15 mouse cellular contexts compared by ENCODE assay signal in genomic region chr16:72811494-72811893, GRCm38 (mm10).
A peak's percentile ranks its signal among the peaks of the same experiment; 100 is the strongest.
DNase-seq lines count a peak whose midpoint lies in the region; ATAC-seq and TF ChIP-seq lines count a peak whose summit lies in the region.
"Had no signal": no experiment of that assay in that cellular context is flagged by ENCODE, and none has a peak within 500 bp of the region (broad histone marks: within the 10 kb centered on the region; RNA-seq: fewer than 3 reads in every experiment).

No protein-coding gene starts in this region.

- no peak overlapping the region for H3K9ac ChIP-seq in hindbrain, postnatal 0 days (replicated peaks; ENCODE audit: low read length)
- H3K9ac ChIP-seq in hindbrain, embryonic 11.5 days (ENCODE audit: low read depth, low read length) = no peak overlapping the region
- H3K9ac ChIP-seq in forebrain, embryonic 14.5 days (ENCODE audit: low read length) = no peak overlapping the region

- H3K36me3 ChIP-seq in hindbrain, postnatal 0 days (ENCODE audit: insufficient read depth, low read length) = no peaks in the 10 kb centered on the region
- H3K36me3 ChIP-seq in hindbrain, embryonic 11.5 days (ENCODE audit: control insufficient read depth, insufficient read depth, low read length) = no peaks in the 10 kb centered on the region
- no peaks in the 10 kb centered on the region for H3K36me3 ChIP-seq in forebrain, embryonic 14.5 days (ENCODE audit: control insufficient read depth, insufficient read depth, low read length)

- H3K9me3 ChIP-seq in hindbrain, postnatal 0 days (ENCODE audit: low read length) = no peaks in the 10 kb centered on the region
- no peaks in the 10 kb centered on the region for H3K9me3 ChIP-seq in hindbrain, embryonic 11.5 days (ENCODE audit: control insufficient read depth, low read length)
- no peaks in the 10 kb centered on the region for H3K9me3 ChIP-seq in forebrain, embryonic 14.5 days (replicated peaks; ENCODE audit: control insufficient read depth, low read length)

- no peak overlapping the region for H3K27ac ChIP-seq in cerebellum, adult 2 months (ENCODE audit: insufficient read depth, low read length)
- H3K27ac ChIP-seq in hindbrain, postnatal 0 days = no peak overlapping the region
- H3K27ac ChIP-seq in hindbrain, embryonic 11.5 days (ENCODE audit: low read depth, low read length) = no peak overlapping the region
- H3K27ac ChIP-seq in forebrain, embryonic 14.5 days (ENCODE audit: low read depth, low read length) = peak overlapping the region; percentile 5; the same call in 1 of the 2 replicates
- H3K27ac ChIP-seq: heart, adult 2 months had no signal

- TF ChIP-seq POLR2A in cerebellum, adult 2 months (IDR thresholded peaks at IDR 0.05; ENCODE audit: borderline replicate concordance, insufficient read depth, low read length) = no peak

- no peak for TF ChIP-seq CTCF in cerebellum, adult 2 months (IDR thresholded peaks at IDR 0.05; ENCODE audit: borderline replicate concordance, insufficient read depth, low read depth, low read length)
- TF ChIP-seq CTCF in hindbrain, postnatal 0 days (IDR thresholded peaks at IDR 0.05; ENCODE audit: low read depth) = no peak

- H3K4me3 ChIP-seq in cerebellum, adult 2 months (replicated peaks; ENCODE audit: insufficient read depth, low read depth, low read length) = peak overlapping the region; percentile 1
- H3K4me3 ChIP-seq in hindbrain, postnatal 0 days (ENCODE audit: low read length) = no peak overlapping the region
- no peak overlapping the region for H3K4me3 ChIP-seq in hindbrain, embryonic 11.5 days (ENCODE audit: low read depth, low read length)
- no peak overlapping the region for H3K4me3 ChIP-seq in forebrain, embryonic 14.5 days (ENCODE audit: low read depth, low read length)
- H3K4me3 ChIP-seq: erythroblast, embryonic 14.5 days; heart, adult 2 months had no signal

- no peaks in the 10 kb centered on the region for H3K27me3 ChIP-seq in cerebellum, adult 2 months (ENCODE audit: control insufficient read depth, insufficient read depth, low read length)
- no peaks in the 10 kb centered on the region for H3K27me3 ChIP-seq in hindbrain, postnatal 0 days (ENCODE audit: insufficient read depth, low read length)
- no peaks in the 10 kb centered on the region for H3K27me3 ChIP-seq in hindbrain, embryonic 11.5 days (ENCODE audit: control insufficient read depth, insufficient read depth, low read length)
- H3K27me3 ChIP-seq in forebrain, embryonic 14.5 days (replicated peaks; ENCODE audit: control insufficient read depth, insufficient read depth, low read length) = no peaks in the 10 kb centered on the region
- H3K27me3 ChIP-seq: CH12.LX had no signal

- DNase-seq in cerebellum, adult 2 months = no peak
- DNase-seq in cerebellum, adult 11-12 months = no peak
- DNase-seq in hindbrain, postnatal 0 days (ENCODE audit: low spot score) = peak; percentile 21
- no peak for DNase-seq in hindbrain, embryonic 11.5 days (ENCODE audit: low spot score)
- peak; percentile 77 for DNase-seq in Muller cell, postnatal 12 days (ENCODE audit: inconsistent ontology term)
- peak; percentile 52 for DNase-seq in forebrain, embryonic 14.5 days (ENCODE audit: low spot score)
- DNase-seq in gastrocnemius, postnatal 10 days = no peak
- DNase-seq: adrenal gland, postnatal 36 days; heart, adult 2 months; liver; lung, adult 2 months; thymus, postnatal 4 days had no signal

- ATAC-seq in hindbrain, postnatal 0 days = no peak
- no peak for ATAC-seq in hindbrain, embryonic 11.5 days (ENCODE audit: low FRiP score)
- peak; percentile 53; the same call in 1 of the 2 replicates for ATAC-seq in forebrain, embryonic 14.5 days
- no peak for ATAC-seq in activated CD4-positive, CD25-positive, alpha-beta regulatory T cell, adult 4 months

- peak overlapping the region; percentile 36; the same call in 1 of the 2 replicates for H3K4me2 ChIP-seq in hindbrain, postnatal 0 days (ENCODE audit: low read depth, low read length)
- no peak overlapping the region for H3K4me2 ChIP-seq in hindbrain, embryonic 11.5 days (replicated peaks; ENCODE audit: low read depth, low read length)
- no peak overlapping the region for H3K4me2 ChIP-seq in forebrain, embryonic 14.5 days (ENCODE audit: low read length)

- no peaks in the 10 kb centered on the region; the same call in 1 of the 2 replicates for H3K4me1 ChIP-seq in cerebellum, adult 2 months (ENCODE audit: control insufficient read depth, insufficient read depth, low read length)
- no peaks in the 10 kb centered on the region for H3K4me1 ChIP-seq in hindbrain, postnatal 0 days (ENCODE audit: insufficient read depth, low read length)
- no peaks in the 10 kb centered on the region for H3K4me1 ChIP-seq in hindbrain, embryonic 11.5 days (replicated peaks; ENCODE audit: control insufficient read depth, insufficient read depth, low read length)
- peaks cover 9% of the 10 kb centered on the region; the same call in 1 of the 2 replicates for H3K4me1 ChIP-seq in forebrain, embryonic 14.5 days (ENCODE audit: control insufficient read depth, insufficient read depth, low read length)

- WGBS in cerebellum, adult 2 months = 28% methylated on average over 5 of the region's 5 CpGs
- 39% methylated on average over 5 of the region's 5 CpGs for WGBS in hindbrain, postnatal 0 days
- WGBS in hindbrain, embryonic 11.5 days = 66% methylated on average over 5 of the region's 5 CpGs
- 13% methylated on average over 5 of the region's 5 CpGs for WGBS in forebrain, embryonic 14.5 days

Comparison
In these comparisons a context has a peak if more than half of its experiments do, and no peak if none do; other contexts are left out.
1. DNase-seq: peak in hindbrain, postnatal 0 days (single experiment), Muller cell, postnatal 12 days (single experiment) and forebrain, embryonic 14.5 days (single experiment); none in cerebellum, adult 2 months (0 of 2), cerebellum, adult 11-12 months (single experiment), hindbrain, embryonic 11.5 days (single experiment) and gastrocnemius, postnatal 10 days (single experiment).